Mouse (Mus musculus): Measurements from ENCODE around the gene Tpsb2.

The Tpsb2 gene

GRCm38 (mm10) chr17:25405224-25405895, 39.3 kb downstream of the Tpsb2 start:
- DNase-seq (ENCODE audit: inconsistent age in 2 of 2, low spot score in 1 of 2), result peak; percentile 79 to 86

DNA sequence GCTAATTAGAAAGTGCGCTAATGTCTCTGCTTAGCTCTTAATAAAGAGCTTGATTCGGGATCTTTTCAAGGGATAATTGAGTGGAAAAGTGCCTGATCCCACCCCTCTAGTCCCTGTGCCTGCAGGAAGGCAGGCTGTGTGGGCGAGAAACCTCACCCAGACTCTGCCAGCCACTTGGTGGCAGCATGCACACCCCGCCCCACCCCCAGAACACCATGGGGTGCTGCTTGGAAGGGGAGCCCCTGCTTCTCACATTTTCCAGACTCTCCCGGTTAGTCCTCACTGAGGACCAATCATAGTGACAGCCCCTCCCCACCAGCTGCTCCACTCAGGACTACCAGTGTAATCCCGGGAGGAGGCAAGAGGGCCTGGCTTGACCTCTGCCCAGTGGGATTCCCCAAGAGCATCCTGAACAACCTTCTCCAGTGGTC, 39.9 kb downstream of the Tpsb2 start:
- DNase-seq (ENCODE audit: inconsistent age in 2 of 2, low spot score in 1 of 2), result peak; percentile 65 to 76

DNA sequence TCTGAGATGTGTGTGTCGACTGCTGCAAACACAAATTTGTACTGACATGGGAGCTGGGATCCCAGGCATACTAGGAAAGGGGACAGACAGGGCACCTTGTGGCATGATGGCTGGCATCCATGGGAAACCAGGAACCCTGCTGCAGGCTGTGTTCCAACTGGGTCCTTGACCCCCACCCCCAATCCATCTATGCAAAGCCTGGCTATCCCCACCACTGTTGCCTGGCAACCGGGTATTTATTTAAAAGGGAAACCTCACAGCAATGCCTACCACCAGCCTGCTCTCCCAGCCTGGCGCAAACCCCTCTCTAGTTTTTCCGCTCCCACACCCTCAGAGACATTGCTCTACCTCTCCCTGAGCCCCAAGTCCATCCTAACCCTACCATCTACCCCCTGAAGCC, 41.2 kb downstream of the Tpsb2 start:
- peak in 1 of 2 experiments; percentile 68 for DNase-seq (ENCODE audit: inconsistent age in 2 of 2, low spot score in 1 of 2)

DNA sequence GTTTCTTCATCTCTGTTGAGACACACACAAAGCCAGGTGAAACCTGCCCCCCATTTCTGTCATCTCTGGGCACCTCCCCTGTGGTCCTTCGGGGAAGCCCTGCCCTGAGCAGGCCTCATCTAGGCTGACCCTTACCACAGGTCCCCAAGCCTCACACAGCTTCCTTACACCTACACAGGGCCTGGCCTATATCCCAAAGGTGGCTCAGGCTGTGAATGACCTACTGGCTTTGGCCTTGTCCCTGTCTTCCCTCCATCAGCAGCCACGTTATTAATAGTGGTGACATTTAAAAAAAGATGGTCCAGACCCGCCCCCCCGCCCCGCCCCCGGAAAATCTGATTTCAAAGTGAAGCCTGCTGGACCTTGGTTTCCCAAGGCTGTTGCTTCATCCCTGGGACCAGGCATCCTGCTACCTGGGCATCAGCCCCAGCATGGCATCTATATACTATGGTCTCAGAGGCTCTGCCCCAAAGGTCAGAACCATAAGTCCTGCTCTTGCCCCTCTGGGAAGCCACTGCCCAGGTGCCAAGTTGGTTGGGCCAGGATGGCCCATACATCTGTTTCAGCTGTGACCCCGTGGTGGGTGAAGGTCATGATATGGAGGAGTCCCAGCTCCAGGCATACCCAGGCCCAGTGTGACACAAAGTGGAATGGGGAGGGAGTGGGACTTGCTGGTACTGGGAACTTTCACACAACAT, 42.3 kb downstream of the Tpsb2 start:
- DNase-seq (ENCODE audit: inconsistent age in 2 of 2, low spot score in 1 of 2), result peak; percentile 71 to 85

GRCm38 (mm10) chr17:25409621-25410020, 43.5 kb downstream of the Tpsb2 start:
- peak in 1 of 2 experiments; percentile 40 for DNase-seq (ENCODE audit: inconsistent age in 2 of 2, low spot score in 1 of 2)

GRCm38 (mm10) chr17:25410180-25410579, 44.1 kb downstream of the Tpsb2 start:
- DNase-seq (ENCODE audit: inconsistent age in 2 of 2, low spot score in 1 of 2), result peak; percentile 79 to 84

DNA sequence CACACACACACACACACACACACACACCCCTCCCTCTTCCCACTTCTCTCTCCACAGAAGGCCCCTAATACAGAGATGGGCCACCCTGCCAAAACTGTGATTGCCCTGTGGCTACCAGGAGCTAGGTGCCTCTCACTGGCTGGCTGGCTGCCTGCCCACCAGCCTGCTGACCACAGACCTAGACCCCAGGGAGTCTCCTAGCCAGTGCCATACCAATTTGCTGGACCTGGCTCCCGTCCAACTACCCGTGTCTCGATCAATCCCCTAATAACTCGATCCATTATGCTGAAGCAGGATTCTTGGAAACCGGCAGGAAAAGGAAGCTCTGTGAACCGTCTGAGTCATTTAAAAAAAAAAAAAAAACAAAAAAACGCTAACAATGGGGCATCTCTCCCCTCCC, 44.7 kb downstream of the Tpsb2 start:
- DNase-seq (ENCODE audit: inconsistent age in 2 of 2, low spot score in 1 of 2), result peak in 1 of 2 experiments; percentile 77

GRCm38 (mm10) chr17:25411251-25411650, 45.1 kb downstream of the Tpsb2 start:
- peak in 1 of 2 experiments; percentile 67 for DNase-seq (ENCODE audit: inconsistent age in 2 of 2, low spot score in 1 of 2)

DNA sequence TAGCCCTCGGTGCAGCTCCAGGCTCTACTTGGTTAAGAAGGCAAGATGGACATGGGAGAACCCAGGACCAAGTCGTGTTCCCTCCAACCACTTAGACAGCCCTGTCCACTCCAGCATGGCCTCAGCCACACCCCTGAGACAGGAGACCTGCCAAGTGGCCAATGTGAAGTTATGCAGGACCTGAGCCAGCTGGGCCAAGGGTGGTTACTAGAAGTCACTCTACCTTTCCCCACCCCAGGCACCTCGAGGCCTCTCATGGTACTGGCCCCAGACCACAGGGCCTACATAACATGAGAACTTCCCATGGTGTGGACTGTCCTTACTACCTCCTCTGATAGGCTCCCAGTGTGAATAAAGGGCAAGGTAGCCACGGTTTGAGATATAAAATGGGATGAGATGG, 48.1 kb downstream of the Tpsb2 start:
- peak in 1 of 2 experiments; percentile 67 for DNase-seq (ENCODE audit: inconsistent age in 2 of 2, low spot score in 1 of 2)

- DNase-seq (ENCODE audit: inconsistent age in 2 of 2, low spot score in 1 of 2), result no peak
Observed at GRCm38 (mm10) chr17:25414917-25415316, 48.8 kb downstream of the Tpsb2 start.

- DNase-seq (ENCODE audit: inconsistent age in 2 of 2, low spot score in 1 of 2), result no peak
Observed at GRCm38 (mm10) chr17:25415421-25415913, 49.4 kb downstream of the Tpsb2 start.

- DNase-seq (ENCODE audit: inconsistent age in 2 of 2, low spot score in 1 of 2), result peak in 1 of 2 experiments; percentile 71
Observed at GRCm38 (mm10) chr17:25416219-25416618, 50.1 kb downstream of the Tpsb2 start.

DNA sequence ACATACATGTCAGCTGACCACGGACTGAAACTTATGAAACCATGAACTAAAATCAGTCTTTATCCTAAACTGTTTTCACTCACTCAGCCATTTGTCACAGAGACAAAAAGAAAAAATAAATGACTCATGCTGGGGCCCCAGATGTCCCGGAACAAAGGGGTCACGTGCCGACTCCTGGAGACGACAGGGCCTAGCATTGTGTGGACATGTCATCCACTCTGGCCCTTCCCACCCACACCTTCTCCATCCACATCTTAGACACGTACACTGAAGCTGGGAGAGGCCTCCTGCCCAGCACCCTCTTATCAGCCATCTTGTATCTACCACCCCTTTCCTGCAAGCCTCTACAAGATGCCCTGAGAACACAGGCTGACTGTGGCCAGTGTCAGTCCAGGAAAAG, 51.9 kb downstream of the Tpsb2 start:
- DNase-seq (ENCODE audit: inconsistent age in 2 of 2, low spot score in 1 of 2), result peak in 1 of 2 experiments; percentile 74

Data from adrenal gland, adult (tissue).